In the genomic region with DNA sequence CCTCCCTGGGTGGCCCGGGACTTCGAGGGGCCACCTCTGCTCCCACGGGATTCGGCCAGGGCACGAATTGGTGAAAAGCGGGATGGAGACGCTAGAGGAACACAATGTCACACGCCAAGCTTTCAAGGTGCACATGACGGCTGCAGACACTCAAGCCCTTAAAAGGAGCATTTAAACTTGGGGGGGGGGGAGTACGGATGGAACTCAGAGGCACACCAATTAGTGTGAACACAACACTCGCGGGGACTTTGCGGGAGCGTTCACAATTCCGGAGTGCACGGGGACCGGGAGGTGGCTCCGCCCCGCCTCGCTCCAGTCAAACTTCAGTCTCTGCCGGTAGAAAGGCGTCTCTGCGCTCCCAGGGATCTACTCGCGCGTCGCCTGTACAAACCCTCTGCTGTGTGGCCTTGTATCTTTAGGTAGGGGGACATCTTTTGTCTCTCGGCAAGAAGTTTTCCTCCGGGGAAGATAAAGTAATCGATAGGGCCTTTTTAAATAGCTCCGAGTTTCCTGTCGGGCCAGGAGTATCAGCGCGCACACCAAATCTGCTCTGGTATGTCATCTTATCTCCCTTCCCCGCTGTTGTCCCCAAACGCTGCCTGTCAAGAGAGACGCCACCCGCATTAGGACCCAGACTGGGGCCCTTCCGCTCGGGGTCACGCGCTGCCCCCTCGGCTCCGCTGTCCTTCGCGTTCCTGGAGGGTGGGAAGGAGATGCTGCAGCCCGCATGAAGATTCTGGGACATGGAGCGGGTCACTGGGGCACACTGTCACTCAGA, we compare ENCODE assay signal across 8 mouse cellular contexts. TPM values are rescaled to one million over a fixed set of nuclear protein-coding genes. Genes with fewer than 3 reads are reported as not detected.
A peak's percentile ranks its signal among the peaks of the same experiment; 100 is the strongest.
DNase-seq lines count a peak whose midpoint lies in the region; ATAC-seq and TF ChIP-seq lines count a peak whose summit lies in the region.

No protein-coding gene starts in this region.

- H3K4me1 ChIP-seq in lung, postnatal 0 days (ENCODE audit: insufficient read depth, low read depth, low read length) = peaks cover 10% of the 10 kb centered on the region; the same call in 1 of the 2 replicates
- no peaks in the 10 kb centered on the region for H3K4me1 ChIP-seq in forebrain, postnatal 0 days (ENCODE audit: insufficient read depth)
- peaks cover 15% of the 10 kb centered on the region for H3K4me1 ChIP-seq in limb, embryonic 10.5 days

- no peak overlapping the region for H3K27ac ChIP-seq in lung, postnatal 0 days (ENCODE audit: low read length)
- no peak overlapping the region for H3K27ac ChIP-seq in forebrain, postnatal 0 days (ENCODE audit: low read depth, low read length)
- H3K27ac ChIP-seq in limb, embryonic 10.5 days = no peak overlapping the region

- TF ChIP-seq CTCF in lung, postnatal 0 days (IDR thresholded peaks at IDR 0.05) = no peak
- no peak for TF ChIP-seq CTCF in forebrain, postnatal 0 days (IDR thresholded peaks at IDR 0.05; ENCODE audit: low read depth)

- WGBS in lung, postnatal 0 days = under 1% methylated on average over 48 of the region's 48 CpGs
- WGBS in forebrain, postnatal 0 days = under 1% methylated on average over 48 of the region's 48 CpGs
- under 1% methylated on average over 48 of the region's 48 CpGs for WGBS in limb, embryonic 10.5 days

- DNase-seq in lung, postnatal 0 days (ENCODE audit: low spot score) = peak; percentile 24
- DNase-seq in lung, postnatal 14 days = no peak
- no peak for DNase-seq in forebrain, postnatal 0 days
- DNase-seq in limb, embryonic 10.5 days (ENCODE audit: low spot score) = peak; percentile 63
- peak; percentile 46 for DNase-seq in retina, postnatal 1 day
- no peak for DNase-seq in gastrocnemius, postnatal 14 days
- DNase-seq in left cerebral cortex, postnatal 4 days = no peak
- no peak for DNase-seq in ovary, postnatal 10 days (ENCODE audit: low spot score)

- no peaks in the 10 kb centered on the region for H3K9me3 ChIP-seq in lung, postnatal 0 days (ENCODE audit: low read length)
- no peaks in the 10 kb centered on the region for H3K9me3 ChIP-seq in forebrain, postnatal 0 days (ENCODE audit: low read length)
- H3K9me3 ChIP-seq in limb, embryonic 10.5 days (replicated peaks) = no peaks in the 10 kb centered on the region

- peaks cover 51% of the 10 kb centered on the region for H3K27me3 ChIP-seq in lung, postnatal 0 days (replicated peaks; ENCODE audit: insufficient read depth, low read length)
- H3K27me3 ChIP-seq in forebrain, postnatal 0 days (ENCODE audit: insufficient read depth, low read length) = peaks cover 65% of the 10 kb centered on the region
- peaks cover 98% of the 10 kb centered on the region for H3K27me3 ChIP-seq in limb, embryonic 10.5 days (ENCODE audit: low read depth, poor library complexity, severe bottlenecking)

- peak overlapping the region; percentile 33 for H3K4me3 ChIP-seq in lung, postnatal 0 days (ENCODE audit: low read depth, low read length)
- peak overlapping the region; percentile 4; the same call in 1 of the 2 replicates for H3K4me3 ChIP-seq in forebrain, postnatal 0 days (ENCODE audit: low read depth, low read length)
- H3K4me3 ChIP-seq in limb, embryonic 10.5 days = peak overlapping the region; percentile 35

- intact Hi-C loops in gastrocnemius, postnatal 14 days (cut with DNase I; ENCODE audit: low total_unique reads) = no loop called here
- intact Hi-C loops in left cerebral cortex, postnatal 4 days (cut with DNase I) = no loop called here

- no peak for TF ChIP-seq EP300 in lung, postnatal 0 days (IDR thresholded peaks at IDR 0.05)

- no peak overlapping the region for H3K9ac ChIP-seq in lung, postnatal 0 days (replicated peaks; ENCODE audit: low read depth)
- no peak overlapping the region for H3K9ac ChIP-seq in forebrain, postnatal 0 days

- ATAC-seq in lung, postnatal 0 days = no peak
- no peak for ATAC-seq in forebrain, postnatal 0 days

- peak overlapping the region; percentile 52 for H3K4me2 ChIP-seq in lung, postnatal 0 days (replicated peaks; ENCODE audit: low read depth, low read length)
- H3K4me2 ChIP-seq in forebrain, postnatal 0 days (ENCODE audit: low read depth) = peak overlapping the region; percentile 8; the same call in 1 of the 2 replicates

- H3K36me3 ChIP-seq in lung, postnatal 0 days (ENCODE audit: insufficient read depth, low read length) = no peaks in the 10 kb centered on the region
- H3K36me3 ChIP-seq in forebrain, postnatal 0 days (ENCODE audit: insufficient read depth) = no peaks in the 10 kb centered on the region
- no peaks in the 10 kb centered on the region for H3K36me3 ChIP-seq in limb, embryonic 10.5 days

RNA-seq across cellular contexts. Expression of gene Nkx2-5, which starts 5.7 kb away (rescaled TPM):
- polyA plus RNA-seq in lung, postnatal 0 days (2015; fragmentation: Nextera tagmentation; extraction: Ambion mirVana) = 0.38 and 1.2 TPM in 2 replicates
- total RNA-seq in forebrain, postnatal 0 days (2014; rRNA removed) = 0.14 TPM in 1 of 2 replicates, not detected in the other
- polyA plus RNA-seq in forebrain, postnatal 0 days (2015; fragmentation: Nextera tagmentation; extraction: Ambion mirVana) = not detected in 2 replicates
- polyA plus RNA-seq in limb, embryonic 10.5 days (2016; fragmentation: Nextera tagmentation; extraction: Ambion mirVana) = 0.10 and 0.14 TPM in 2 replicates
- total RNA-seq in gastrocnemius, postnatal 14 days (2021) = not detected
- not detected for total RNA-seq in left cerebral cortex, postnatal 4 days (2021)

Comparison
In these comparisons a context has a peak if more than half of its experiments do, and no peak if none do; other contexts are left out.
1. DNase-seq: peak in lung, postnatal 0 days (single experiment), limb, embryonic 10.5 days (single experiment) and retina, postnatal 1 day (single experiment); none in lung, postnatal 14 days (single experiment), forebrain, postnatal 0 days (single experiment), gastrocnemius, postnatal 14 days (single experiment), left cerebral cortex, postnatal 4 days (single experiment) and ovary, postnatal 10 days (single experiment).
2. Peak in every context shown above with its lines, with median percentiles within 50 percentile points of each other: H3K4me3 ChIP-seq.